In the genomic region with DNA sequence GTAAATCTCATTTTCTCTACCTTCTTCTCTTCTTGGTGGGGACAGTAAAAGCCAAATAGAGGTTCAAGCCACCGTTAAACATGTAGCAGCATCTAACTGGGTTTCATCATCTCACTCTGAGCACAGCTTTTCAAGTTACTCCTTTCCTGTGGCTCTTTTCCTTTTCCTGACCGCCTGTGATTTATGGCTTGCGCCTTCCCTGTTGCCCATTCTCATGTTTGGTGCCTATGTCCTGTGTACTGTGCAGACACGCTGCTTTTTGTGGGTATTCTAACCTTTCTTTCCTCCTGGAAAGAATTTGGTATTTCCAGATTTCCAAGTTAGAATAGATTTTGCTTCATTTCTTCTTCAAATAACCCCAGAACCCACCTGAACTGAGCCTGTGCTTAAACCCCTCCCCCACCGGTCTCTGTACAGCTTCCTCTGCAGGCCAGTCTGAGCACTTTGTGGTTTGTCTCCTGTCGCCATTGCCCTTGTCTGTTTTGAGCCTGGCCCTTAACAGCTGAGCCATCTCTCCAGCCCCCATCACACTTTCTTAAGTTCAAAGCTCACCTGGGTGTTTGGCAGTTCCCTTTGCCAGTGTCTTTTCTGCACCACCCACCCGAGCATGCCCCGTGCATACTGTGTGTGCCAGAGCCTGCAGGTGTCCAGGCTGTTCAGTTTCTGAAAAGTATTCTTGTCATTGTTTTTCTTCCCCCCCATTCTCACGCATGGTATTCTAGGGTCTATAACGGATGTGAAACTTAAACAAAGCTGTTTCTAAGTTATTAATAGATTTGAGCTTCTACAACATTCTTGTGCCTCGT, we compare ENCODE assay signal across 8 mouse cellular contexts.
DNase-seq lines count a peak whose midpoint lies in the region; ATAC-seq and TF ChIP-seq lines count a peak whose summit lies in the region.

No protein-coding gene starts in this region.

- no peak for TF ChIP-seq CTCF in kidney, postnatal 0 days (IDR thresholded peaks at IDR 0.05; ENCODE audit: low read depth)

- H3K9me3 ChIP-seq in liver, embryonic 12.5 days (replicated peaks) = no peaks in the 10 kb centered on the region
- no peaks in the 10 kb centered on the region for H3K9me3 ChIP-seq in kidney, postnatal 0 days (replicated peaks; ENCODE audit: low read length)

- no peaks in the 10 kb centered on the region for H3K27me3 ChIP-seq in liver, embryonic 12.5 days (replicated peaks)
- no peaks in the 10 kb centered on the region for H3K27me3 ChIP-seq in kidney, postnatal 0 days (ENCODE audit: insufficient read depth, low read length)

- no peak overlapping the region for H3K4me2 ChIP-seq in liver, embryonic 12.5 days
- no peak overlapping the region for H3K4me2 ChIP-seq in kidney, postnatal 0 days (ENCODE audit: low read length)

- H3K4me1 ChIP-seq in liver, embryonic 12.5 days = peaks cover 16% of the 10 kb centered on the region
- peaks cover 15% of the 10 kb centered on the region; the same call in 1 of the 2 replicates for H3K4me1 ChIP-seq in kidney, postnatal 0 days (replicated peaks; ENCODE audit: insufficient read depth, low read length)

- H3K4me3 ChIP-seq in liver, embryonic 12.5 days = no peak overlapping the region
- no peak overlapping the region for H3K4me3 ChIP-seq in kidney, postnatal 0 days (replicated peaks; ENCODE audit: low read depth, low read length)

- 36% methylated on average over 11 of the region's 11 CpGs for WGBS in liver, embryonic 12.5 days (ENCODE audit: insufficient replicate concordance)
- 55% methylated on average over 11 of the region's 11 CpGs for WGBS in kidney, postnatal 0 days

- no peaks in the 10 kb centered on the region for H3K36me3 ChIP-seq in liver, embryonic 12.5 days
- H3K36me3 ChIP-seq in kidney, postnatal 0 days (ENCODE audit: insufficient read depth, low read length) = 0 out of 2 replicates have a peak, but pooled peaks cover 3% of the 10 kb centered on the region

- no peak for ATAC-seq in liver, embryonic 12.5 days
- no peak for ATAC-seq in kidney, postnatal 0 days (replicated peaks; ENCODE audit: low FRiP score, low read depth)
- ATAC-seq in megakaryocyte-erythroid progenitor cell, adult 5-6 weeks (replicated peaks; ENCODE audit: low FRiP score, low TSS enrichment, poor library complexity, severe bottlenecking) = no peak

- H3K9ac ChIP-seq in liver, embryonic 12.5 days = no peak overlapping the region
- H3K9ac ChIP-seq in kidney, postnatal 0 days (ENCODE audit: low read depth, low read length) = no peak overlapping the region

- no peak overlapping the region for H3K27ac ChIP-seq in liver, embryonic 12.5 days
- H3K27ac ChIP-seq in kidney, postnatal 0 days = no peak overlapping the region; the same call in 1 of the 2 replicates

- DNase-seq in adrenal gland, adult 2 months = peak; percentile 19
- DNase-seq in adrenal gland, postnatal 4 days (ENCODE audit: low spot score in 2 of 2) = no peak
- peak; percentile 9 for DNase-seq in liver
- peak; percentile 24 for DNase-seq in kidney, postnatal 0 days (ENCODE audit: low spot score)
- peak; percentile 12 for DNase-seq in naive thymus-derived CD4-positive, alpha-beta T cell, adult 2 months (ENCODE audit: low read depth)
- DNase-seq in urinary bladder, postnatal 25 days (ENCODE audit: low spot score) = no peak

Comparison
In these comparisons a context has a peak if more than half of its experiments do, and no peak if none do; other contexts are left out.
1. DNase-seq: peak in adrenal gland, adult 2 months (single experiment), liver (single experiment), kidney, postnatal 0 days (single experiment) and naive thymus-derived CD4-positive, alpha-beta T cell, adult 2 months (single experiment); none in adrenal gland, postnatal 4 days (0 of 2) and urinary bladder, postnatal 25 days (single experiment).